Mouse (Mus musculus) hematopoietic multipotent progenitor cell, adult 10-12 weeks (in vitro differentiated cells): ENCODE data around the gene Pqlc2. TPM values are rescaled to one million over a fixed set of nuclear protein-coding genes. Genes with fewer than 3 reads are reported as not detected.

Experiments used
- polyA plus RNA-seq: library from polyadenylated mRNA; stranded (reverse); fragments of >175 nt; gene quantifications from 2 replicates; pipeline ENCODE4 v1.2.3, GENCODE M21; 2012; ENCODE audit warnings: low replicate concordance

Pqlc2 gene
- 23.1 and 27.3 TPM in 2 replicates for polyA plus RNA-seq

GRCm38 (mm10) chr4:139310171-139310898 lies at the start of gene Pqlc2, which contains the start of gene Akr7a5:
Gene Pqlc2 (minus strand): TSS chr4:139310708.
Gene Akr7a5 (plus strand): TSS chr4:139310744.

DNA sequence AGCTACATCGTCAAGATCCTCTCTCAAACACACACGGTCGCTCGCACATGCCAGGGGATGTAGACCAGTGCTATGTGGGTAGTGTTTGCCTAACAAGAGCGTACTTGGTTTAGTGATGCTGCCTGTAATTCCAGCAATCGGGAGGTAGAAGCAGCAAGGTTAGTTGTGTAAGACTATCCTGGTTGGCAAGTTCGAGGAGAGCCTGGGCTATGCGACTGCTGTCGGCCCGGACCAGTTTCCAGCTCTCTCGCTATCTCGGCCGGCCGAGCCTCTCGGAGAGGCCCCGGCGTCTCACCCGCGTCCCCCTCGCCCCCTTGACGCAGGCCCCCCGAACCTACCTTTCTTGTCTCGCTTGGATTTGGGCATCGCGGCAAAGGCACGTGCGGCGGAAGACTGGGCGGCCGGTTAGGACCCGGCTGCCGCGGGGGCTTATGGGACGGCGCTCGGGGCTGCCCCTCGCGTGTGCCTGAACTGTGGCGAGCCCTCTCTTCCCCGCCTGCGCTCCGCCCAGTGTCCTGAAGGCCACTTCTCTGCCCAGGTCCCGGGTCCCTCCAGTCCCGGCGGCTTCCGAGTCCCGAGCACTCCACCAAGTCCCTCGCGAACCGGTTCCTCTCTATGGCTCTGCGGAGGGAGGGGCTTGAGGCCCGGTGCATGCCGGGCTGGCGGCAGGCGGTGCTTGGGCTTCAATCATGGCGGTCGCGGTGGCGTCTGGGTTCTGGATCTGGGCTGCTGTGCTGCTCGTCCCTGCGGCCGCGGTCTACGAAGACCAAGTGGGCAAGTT lies 41.6 kb upstream of the Pqlc2 start, which contains the start of the genes Mrto4, Emc1 and Ubr4:
TSS of gene Mrto4 (minus strand) at position 646 of the 781 bp plus-strand sequence.
TSS of gene Emc1 (plus strand) at position 657 of the 781 bp plus-strand sequence.
TSS of gene Ubr4 (plus strand) at position 679 of the 781 bp plus-strand sequence.

Other genes starting within 250 kb of the Pqlc2 start
- gene Htr6, start 235.1 kb downstream of the Pqlc2 start, polyA plus RNA-seq = 0.13 TPM in 1 of 2 replicates, not detected in the other
- 2.0 and 6.6 TPM in 2 replicates for gene Nbl1, start 217.7 kb downstream of the Pqlc2 start, polyA plus RNA-seq
- gene Minos1, start 179.6 kb downstream of the Pqlc2 start, polyA plus RNA-seq = 9.6 and 11.2 TPM in 2 replicates
- 131 and 179 TPM in 2 replicates for gene Capzb, start 117.8 kb downstream of the Pqlc2 start, polyA plus RNA-seq
- gene Akr7a5, start within 50 bp of the Pqlc2 start, polyA plus RNA-seq = 69.0 and 80.2 TPM in 2 replicates
- 25.0 and 44.5 TPM in 2 replicates for gene Mrto4, start 41.9 kb upstream of the Pqlc2 start, polyA plus RNA-seq
- gene Emc1, start 41.9 kb upstream of the Pqlc2 start, polyA plus RNA-seq = 3.6 and 10.7 TPM in 2 replicates
- gene Ubr4, start 41.9 kb upstream of the Pqlc2 start, polyA plus RNA-seq = 56.4 and 141 TPM in 2 replicates
- gene Iffo2, start 219.8 kb upstream of the Pqlc2 start, polyA plus RNA-seq = 3.4 and 6.7 TPM in 2 replicates